Mouse (Mus musculus): ENCODE results near the gene Olfr1555-ps1. TPM values are rescaled to one million over a fixed set of nuclear protein-coding genes. Genes with fewer than 3 reads are reported as not detected.

Gene Olfr1555-ps1
- not detected in 2 replicates for polyA plus RNA-seq (2012; rRNA removed; ENCODE audit: low replicate concordance)

GRCm38 (mm10) chr19:12170062-12170599 is at the start of gene Olfr1555-ps1:
Gene Olfr1555-ps1, minus strand, starts transcription at chr19:12170112.

GRCm38 (mm10) chr19:12200334-12200733 is 30.4 kb upstream of the Olfr1555-ps1 start, which contains the start of gene Olfr1431:
Gene Olfr1431, plus strand, starts transcription at chr19:12200634.

GRCm38 (mm10) chr19:12123103-12123502 is 46.8 kb downstream of the Olfr1555-ps1 start, which contains the start of gene Olfr76:
Gene Olfr76, minus strand, starts transcription at chr19:12123203.

GRCm38 (mm10) chr19:12115797-12116196 is 54.1 kb downstream of the Olfr1555-ps1 start, which contains the start of gene Olfr1428:
Gene Olfr1428, minus strand, starts transcription at chr19:12115897.

Other genes with a start within 250 kb of the Olfr1555-ps1 start
- gene Osbp, start 204.2 kb downstream of the Olfr1555-ps1 start, polyA plus RNA-seq (2012; rRNA removed; ENCODE audit: low replicate concordance), result 18.9 and 28.7 TPM in 2 replicates
- not detected in 2 replicates for gene Olfr1423, start 128.8 kb downstream of the Olfr1555-ps1 start, polyA plus RNA-seq (2012; rRNA removed; ENCODE audit: low replicate concordance)
- not detected in 2 replicates for gene Olfr1424, start 107.4 kb downstream of the Olfr1555-ps1 start, polyA plus RNA-seq (2012; rRNA removed; ENCODE audit: low replicate concordance)
- not detected in 2 replicates for gene Olfr1425, start 92.4 kb downstream of the Olfr1555-ps1 start, polyA plus RNA-seq (2012; rRNA removed; ENCODE audit: low replicate concordance)
- not detected in 2 replicates for gene Olfr1426, start 78.1 kb downstream of the Olfr1555-ps1 start, polyA plus RNA-seq (2012; rRNA removed; ENCODE audit: low replicate concordance)
- not detected in 2 replicates for gene Olfr1427, start 66.8 kb downstream of the Olfr1555-ps1 start, polyA plus RNA-seq (2012; rRNA removed; ENCODE audit: low replicate concordance)
- gene Olfr1428, start 54.2 kb downstream of the Olfr1555-ps1 start, polyA plus RNA-seq (2012; rRNA removed; ENCODE audit: low replicate concordance), result not detected in 2 replicates
- gene Olfr76, start 46.9 kb downstream of the Olfr1555-ps1 start, polyA plus RNA-seq (2012; rRNA removed; ENCODE audit: low replicate concordance), result not detected in 2 replicates
- not detected in 2 replicates for gene Olfr1431, start 30.5 kb upstream of the Olfr1555-ps1 start, polyA plus RNA-seq (2012; rRNA removed; ENCODE audit: low replicate concordance)
- not detected in 2 replicates for gene Olfr1432, start 62.5 kb upstream of the Olfr1555-ps1 start, polyA plus RNA-seq (2012; rRNA removed; ENCODE audit: low replicate concordance)
- gene Olfr262, start 71.5 kb upstream of the Olfr1555-ps1 start, polyA plus RNA-seq (2012; rRNA removed; ENCODE audit: low replicate concordance), result not detected in 2 replicates
- not detected in 2 replicates for gene Olfr235, start 90.9 kb upstream of the Olfr1555-ps1 start, polyA plus RNA-seq (2012; rRNA removed; ENCODE audit: low replicate concordance)
- gene Olfr1434, start 109.7 kb upstream of the Olfr1555-ps1 start, polyA plus RNA-seq (2012; rRNA removed; ENCODE audit: low replicate concordance), result not detected in 2 replicates
- not detected in 2 replicates for gene Olfr1436, start 129.0 kb upstream of the Olfr1555-ps1 start, polyA plus RNA-seq (2012; rRNA removed; ENCODE audit: low replicate concordance)
- gene Olfr1437, start 155.0 kb upstream of the Olfr1555-ps1 start, polyA plus RNA-seq (2012; rRNA removed; ENCODE audit: low replicate concordance), result not detected in 2 replicates
- gene Olfr1438-ps1, start 165.8 kb upstream of the Olfr1555-ps1 start, polyA plus RNA-seq (2012; rRNA removed; ENCODE audit: low replicate concordance), result not detected in 2 replicates
- not detected in 2 replicates for gene Olfr1440, start 217.2 kb upstream of the Olfr1555-ps1 start, polyA plus RNA-seq (2012; rRNA removed; ENCODE audit: low replicate concordance)
- gene Olfr1441, start 247.3 kb upstream of the Olfr1555-ps1 start, polyA plus RNA-seq (2012; rRNA removed; ENCODE audit: low replicate concordance), result not detected in 2 replicates

Data from subcutaneous adipose tissue, adult 2 months (tissue).